ENCODE assay signal across 10 mouse cellular contexts in the genomic region with DNA sequence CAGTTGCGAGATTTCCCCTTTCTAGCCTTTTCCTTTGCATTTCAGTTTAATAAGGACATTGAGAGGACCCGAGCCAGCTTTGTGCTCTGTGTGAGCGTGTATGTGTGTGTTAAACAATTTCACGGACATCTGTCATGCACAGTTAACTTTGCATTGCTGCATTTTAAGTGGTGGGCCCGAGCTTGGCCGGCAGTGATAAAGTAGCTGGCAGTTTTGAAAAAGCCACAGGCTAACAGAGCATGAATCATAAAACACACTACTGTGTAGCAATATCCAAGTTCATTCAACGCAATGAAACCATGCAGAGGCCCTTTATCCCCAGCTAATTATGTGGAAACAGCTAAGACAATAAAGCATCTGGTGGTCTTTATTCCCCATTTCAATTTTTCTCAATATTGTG.
DNase-seq lines count a peak whose midpoint lies in the region; ATAC-seq and TF ChIP-seq lines count a peak whose summit lies in the region.
"Had no signal": no experiment of that assay in that cellular context is flagged by ENCODE, and none has a peak within 500 bp of the region (broad histone marks: within the 10 kb centered on the region; RNA-seq: fewer than 3 reads in every experiment).

No protein-coding gene starts in this region.

- peaks cover 25% of the 10 kb centered on the region for H3K27me3 ChIP-seq in kidney, embryonic 16.5 days (ENCODE audit: insufficient read depth, low read length)
- peaks cover 34% of the 10 kb centered on the region for H3K27me3 ChIP-seq in embryonic facial prominence, embryonic 12.5 days
- peaks cover 96% of the 10 kb centered on the region for H3K27me3 ChIP-seq in hindbrain, embryonic 15.5 days
- peaks cover 84% of the 10 kb centered on the region for H3K27me3 ChIP-seq in midbrain, postnatal 0 days (ENCODE audit: insufficient read depth, low read length)

- peak overlapping the region; percentile 17; the same call in 1 of the 2 replicates for H3K4me3 ChIP-seq in kidney, embryonic 16.5 days (ENCODE audit: low read length)
- H3K4me3 ChIP-seq in embryonic facial prominence, embryonic 12.5 days, result no peak overlapping the region
- no peak overlapping the region for H3K4me3 ChIP-seq in hindbrain, embryonic 15.5 days
- no peak overlapping the region for H3K4me3 ChIP-seq in midbrain, postnatal 0 days (ENCODE audit: low read depth, low read length)
- H3K4me3 ChIP-seq in lung, adult 2 months (replicated peaks; ENCODE audit: extremely low read depth, low read depth, low read length), result no peak overlapping the region

- H3K4me1 ChIP-seq in kidney, embryonic 16.5 days (ENCODE audit: insufficient read depth, low read length), result peaks cover 16% of the 10 kb centered on the region; the same call in 1 of the 2 replicates
- peaks cover 7% of the 10 kb centered on the region; the same call in 1 of the 2 replicates for H3K4me1 ChIP-seq in embryonic facial prominence, embryonic 12.5 days
- H3K4me1 ChIP-seq in hindbrain, embryonic 15.5 days (replicated peaks), result peaks cover 23% of the 10 kb centered on the region
- no peaks in the 10 kb centered on the region for H3K4me1 ChIP-seq in midbrain, postnatal 0 days (ENCODE audit: insufficient read depth, low read length)
- no peaks in the 10 kb centered on the region for H3K4me1 ChIP-seq in lung, adult 2 months (ENCODE audit: control insufficient read depth, insufficient read depth, low read length)

- peak; percentile 72; the same call in 1 of the 2 replicates for ATAC-seq in kidney, embryonic 16.5 days (ENCODE audit: low FRiP score, low TSS enrichment)
- ATAC-seq in embryonic facial prominence, embryonic 12.5 days (ENCODE audit: insufficient number of reproducible peaks, insufficient read depth, low FRiP score, low TSS enrichment), result no peak
- ATAC-seq in hindbrain, embryonic 15.5 days (ENCODE audit: low FRiP score, low read depth), result peak; percentile 80
- ATAC-seq in midbrain, postnatal 0 days (ENCODE audit: low FRiP score), result no peak; the same call in 1 of the 2 replicates

- no peak for TF ChIP-seq POLR2A in lung, adult 2 months (IDR thresholded peaks at IDR 0.05; ENCODE audit: borderline replicate concordance, extremely low read depth, low read depth, low read length)

- no peak for TF ChIP-seq CTCF in midbrain, postnatal 0 days (IDR thresholded peaks at IDR 0.05)
- no peak for TF ChIP-seq CTCF in lung, adult 2 months (IDR thresholded peaks at IDR 0.05; ENCODE audit: insufficient read depth, low read length)

- H3K36me3 ChIP-seq in kidney, embryonic 16.5 days (ENCODE audit: insufficient read depth, low read length), result no peaks in the 10 kb centered on the region
- no peaks in the 10 kb centered on the region for H3K36me3 ChIP-seq in embryonic facial prominence, embryonic 12.5 days
- H3K36me3 ChIP-seq in hindbrain, embryonic 15.5 days, result no peaks in the 10 kb centered on the region
- H3K36me3 ChIP-seq in midbrain, postnatal 0 days (ENCODE audit: insufficient read depth, low read length), result no peaks in the 10 kb centered on the region

- no peaks in the 10 kb centered on the region for H3K9me3 ChIP-seq in kidney, embryonic 16.5 days (ENCODE audit: low read length)
- no peaks in the 10 kb centered on the region for H3K9me3 ChIP-seq in embryonic facial prominence, embryonic 12.5 days
- H3K9me3 ChIP-seq in hindbrain, embryonic 15.5 days, result no peaks in the 10 kb centered on the region
- H3K9me3 ChIP-seq in midbrain, postnatal 0 days (ENCODE audit: low read length), result no peaks in the 10 kb centered on the region

- H3K9ac ChIP-seq in kidney, embryonic 16.5 days (replicated peaks; ENCODE audit: low read length), result peak overlapping the region; percentile 22; the same call in 1 of the 2 replicates
- no peak overlapping the region for H3K9ac ChIP-seq in embryonic facial prominence, embryonic 12.5 days
- no peak overlapping the region for H3K9ac ChIP-seq in hindbrain, embryonic 15.5 days
- no peak overlapping the region for H3K9ac ChIP-seq in midbrain, postnatal 0 days (replicated peaks; ENCODE audit: low read length, poor library complexity, severe bottlenecking)

- H3K4me2 ChIP-seq in kidney, embryonic 16.5 days (replicated peaks; ENCODE audit: low read depth, low read length), result peak overlapping the region; percentile 37
- peak overlapping the region; percentile 24 for H3K4me2 ChIP-seq in embryonic facial prominence, embryonic 12.5 days (replicated peaks)
- no peak overlapping the region for H3K4me2 ChIP-seq in hindbrain, embryonic 15.5 days
- H3K4me2 ChIP-seq in midbrain, postnatal 0 days (ENCODE audit: low read depth, low read length, poor library complexity, severe bottlenecking), result no peak overlapping the region
- H3K4me2 ChIP-seq: heart, embryonic 11.5 days had no signal

- peak overlapping the region; percentile 39; the same call in 1 of the 2 replicates for H3K27ac ChIP-seq in kidney, embryonic 16.5 days (ENCODE audit: low read length)
- H3K27ac ChIP-seq in embryonic facial prominence, embryonic 12.5 days, result no peak overlapping the region
- no peak overlapping the region for H3K27ac ChIP-seq in hindbrain, embryonic 15.5 days (replicated peaks)
- no peak overlapping the region for H3K27ac ChIP-seq in midbrain, postnatal 0 days (ENCODE audit: low read depth, low read length)

- 11% methylated on average over 7 of the region's 7 CpGs for WGBS in kidney, embryonic 16.5 days
- 14% methylated on average over 7 of the region's 7 CpGs for WGBS in embryonic facial prominence, embryonic 12.5 days
- 6% methylated on average over 7 of the region's 7 CpGs for WGBS in hindbrain, embryonic 15.5 days
- WGBS in midbrain, postnatal 0 days, result 5% methylated on average over 7 of the region's 7 CpGs
- WGBS in lung, adult 2 months, result 37% methylated on average over 7 of the region's 7 CpGs

- no peak for DNase-seq in kidney, adult 9 months
- peak; percentile 62 for DNase-seq in midbrain, postnatal 0 days (ENCODE audit: low spot score)
- no peak for DNase-seq in right cerebral cortex, postnatal 36 days (ENCODE audit: low spot score in 2 of 2)
- no peak for DNase-seq in urinary bladder, postnatal 14 days (ENCODE audit: low spot score)
- DNase-seq in lung, adult 2 months, result no peak
- DNase-seq: thymus, adult 2 months had no signal

Comparison
In these comparisons a context has a peak if more than half of its experiments do, and no peak if none do; other contexts are left out.
1. ATAC-seq: peak in kidney, embryonic 16.5 days (single experiment) and hindbrain, embryonic 15.5 days (single experiment); none in embryonic facial prominence, embryonic 12.5 days (single experiment) and midbrain, postnatal 0 days (single experiment).
2. H3K4me2 ChIP-seq: peak in kidney, embryonic 16.5 days (single experiment) and embryonic facial prominence, embryonic 12.5 days (single experiment); none in hindbrain, embryonic 15.5 days (single experiment) and midbrain, postnatal 0 days (single experiment).